Mouse (Mus musculus): ENCODE measurements around the gene Camsap1. TPM values are rescaled to one million over a fixed set of nuclear protein-coding genes. Genes with fewer than 3 reads are reported as not detected.
A peak's percentile ranks its signal among the peaks of the same experiment; 100 is the strongest.

Gene Camsap1
- polyA plus RNA-seq, 1 experiment from 2014 or later = 40.0 TPM

DNA sequence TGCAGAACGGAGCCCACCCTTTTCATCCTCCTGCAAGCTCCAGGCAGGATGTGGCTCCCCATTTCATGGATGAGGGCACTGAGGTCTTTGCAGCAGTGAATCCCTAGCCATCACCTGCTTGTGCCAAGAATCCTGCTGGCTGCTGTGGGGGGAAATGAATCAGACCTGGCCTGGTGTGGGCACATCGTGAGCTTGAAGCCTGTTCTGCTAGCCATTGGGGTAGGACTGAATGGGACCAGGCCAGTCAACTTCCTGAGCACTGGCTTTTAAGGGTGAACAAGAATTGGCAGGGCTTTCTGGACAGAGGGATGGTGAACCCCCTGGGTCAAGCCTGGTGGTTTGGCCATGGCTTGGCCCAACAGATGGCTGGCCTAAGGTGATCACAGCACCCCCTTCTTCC lies 104.6 kb downstream of the Camsap1 start:
- ATAC-seq (ENCODE audit: insufficient number of reproducible peaks, insufficient read depth, low FRiP score, low TSS enrichment) = no peak
- peaks cover 28% of the 10 kb centered on the region for H3K27me3 ChIP-seq
- no peak overlapping the region for H3K27ac ChIP-seq
- H3K4me1 ChIP-seq = peaks cover 6% of the 10 kb centered on the region; the same call in 1 of the 2 replicates
- H3K4me2 ChIP-seq (replicated peaks) = no peak overlapping the region
- no peak overlapping the region for H3K9ac ChIP-seq
- H3K36me3 ChIP-seq = no peaks in the 10 kb centered on the region
- H3K9me3 ChIP-seq = no peaks in the 10 kb centered on the region
- H3K4me3 ChIP-seq = no peak overlapping the region
- 70% methylated on average over 2 of the region's 2 CpGs for WGBS

- WGBS = 4% methylated on average over 47 of the region's 49 CpGs
- peaks cover 6% of the 10 kb centered on the region; the same call in 1 of the 2 replicates for H3K4me1 ChIP-seq
- no peak overlapping the region for H3K27ac ChIP-seq
- H3K4me3 ChIP-seq = peak overlapping the region; percentile 43
- no peak for ATAC-seq (ENCODE audit: insufficient number of reproducible peaks, insufficient read depth, low FRiP score, low TSS enrichment)
- H3K9me3 ChIP-seq = no peaks in the 10 kb centered on the region
- no peaks in the 10 kb centered on the region for H3K36me3 ChIP-seq
- peaks cover 28% of the 10 kb centered on the region for H3K27me3 ChIP-seq
- H3K4me2 ChIP-seq (replicated peaks) = peak overlapping the region; percentile 75
- peak overlapping the region; percentile 59 for H3K9ac ChIP-seq
These were observed 105.3 kb downstream of the Camsap1 start for GRCm38 (mm10) chr2:25877736-25878268.

DNA sequence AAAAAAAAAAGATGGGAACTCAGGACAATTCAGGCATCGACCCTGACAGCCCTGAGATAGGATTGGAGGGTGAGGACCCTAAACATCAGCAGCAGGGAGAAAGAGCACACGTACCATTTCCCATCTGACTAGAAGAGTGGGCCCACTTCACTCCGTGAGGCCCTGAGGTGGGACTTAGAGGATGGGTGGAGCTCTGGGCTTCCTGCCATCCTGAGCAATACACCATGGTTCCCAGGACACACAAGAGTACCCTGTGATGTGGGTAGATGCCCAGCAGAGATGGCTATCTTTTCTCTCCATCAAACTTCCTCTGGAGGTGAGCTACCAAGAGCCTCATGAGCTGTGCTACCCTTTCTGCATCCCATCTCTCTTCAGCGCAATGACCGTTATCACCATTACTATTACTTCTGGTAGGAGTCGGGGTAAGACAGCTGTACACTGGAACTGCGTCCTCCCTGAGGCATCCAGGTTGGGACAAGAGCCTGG lies 105.8 kb downstream of the Camsap1 start:
- peak overlapping the region; percentile 59 for H3K9ac ChIP-seq
- H3K27me3 ChIP-seq = peaks cover 28% of the 10 kb centered on the region
- WGBS = 29% methylated on average over 7 of the region's 7 CpGs
- peaks cover 6% of the 10 kb centered on the region; the same call in 1 of the 2 replicates for H3K4me1 ChIP-seq
- H3K4me2 ChIP-seq (replicated peaks) = peak overlapping the region; percentile 75
- ATAC-seq (ENCODE audit: insufficient number of reproducible peaks, insufficient read depth, low FRiP score, low TSS enrichment) = no peak
- peak overlapping the region; percentile 43 for H3K4me3 ChIP-seq
- no peaks in the 10 kb centered on the region for H3K36me3 ChIP-seq
- no peaks in the 10 kb centered on the region for H3K9me3 ChIP-seq
- H3K27ac ChIP-seq = no peak overlapping the region

Other genes starting within 250 kb of the Camsap1 start
- not detected in 2 replicates for gene Obp2b, start 246.3 kb downstream of the Camsap1 start, polyA plus RNA-seq (2016; fragmentation: Nextera tagmentation; extraction: Ambion mirVana)
- gene Lcn3, start 217.7 kb downstream of the Camsap1 start, polyA plus RNA-seq (2016; fragmentation: Nextera tagmentation; extraction: Ambion mirVana) = not detected in 2 replicates
- gene Lcn11, start 206.3 kb downstream of the Camsap1 start, polyA plus RNA-seq (2016; fragmentation: Nextera tagmentation; extraction: Ambion mirVana) = not detected in 2 replicates
- not detected in 2 replicates for gene Gm13539, start 201.0 kb downstream of the Camsap1 start, polyA plus RNA-seq (2016; fragmentation: Nextera tagmentation; extraction: Ambion mirVana)
- gene Glt6d1, start 167.4 kb downstream of the Camsap1 start, polyA plus RNA-seq (2016; fragmentation: Nextera tagmentation; extraction: Ambion mirVana) = not detected in 2 replicates
- gene Lcn9, start 160.1 kb downstream of the Camsap1 start, polyA plus RNA-seq (2016; fragmentation: Nextera tagmentation; extraction: Ambion mirVana) = not detected in 2 replicates
- gene Sohlh1, start 136.0 kb downstream of the Camsap1 start, polyA plus RNA-seq (2016; fragmentation: Nextera tagmentation; extraction: Ambion mirVana) = not detected in 2 replicates
- 0.67 and 1.6 TPM in 2 replicates for gene Kcnt1, start 119.5 kb downstream of the Camsap1 start, polyA plus RNA-seq (2016; fragmentation: Nextera tagmentation; extraction: Ambion mirVana)
- gene Ubac1, start 38.5 kb upstream of the Camsap1 start, polyA plus RNA-seq (2016; fragmentation: Nextera tagmentation; extraction: Ambion mirVana) = 106 and 109 TPM in 2 replicates
- gene Nacc2, start 139.9 kb upstream of the Camsap1 start, polyA plus RNA-seq (2016; fragmentation: Nextera tagmentation; extraction: Ambion mirVana) = 6.8 and 7.7 TPM in 2 replicates
- 1.3 and 3.1 TPM in 2 replicates for gene Lhx3, start 225.0 kb upstream of the Camsap1 start, polyA plus RNA-seq (2016; fragmentation: Nextera tagmentation; extraction: Ambion mirVana)

All from embryonic facial prominence, embryonic 12.5 days (tissue).